In the genomic region with DNA sequence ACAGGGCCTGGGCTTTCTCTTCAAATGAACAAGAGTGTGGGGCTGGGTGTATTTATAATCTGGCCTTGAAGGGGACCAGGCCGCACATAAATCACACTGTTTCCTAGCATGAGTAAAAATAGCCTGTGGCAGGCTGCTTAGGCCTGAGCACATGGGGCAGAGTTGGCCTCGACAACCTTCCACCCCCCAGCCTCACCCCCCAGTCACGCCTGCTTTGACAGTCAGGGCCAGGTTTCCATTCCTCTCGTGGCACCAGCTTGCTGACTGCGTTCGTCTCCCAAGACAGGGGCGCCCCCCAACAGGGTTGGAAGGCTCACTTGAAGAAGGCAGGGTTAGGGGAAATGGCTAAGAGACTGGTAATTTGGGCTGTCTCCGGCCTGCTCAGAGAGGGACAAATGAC, we compare ENCODE assay signal across 20 mouse cellular contexts. TPM values are rescaled to one million over a fixed set of nuclear protein-coding genes. Genes with fewer than 3 reads are reported as not detected.
DNase-seq lines count a peak whose midpoint lies in the region; ATAC-seq and TF ChIP-seq lines count a peak whose summit lies in the region.
"Had no signal": no experiment of that assay in that cellular context is flagged by ENCODE, and none has a peak within 500 bp of the region (broad histone marks: within the 10 kb centered on the region; RNA-seq: fewer than 3 reads in every experiment).

No protein-coding gene starts in this region.

- no peaks in the 10 kb centered on the region for H3K36me3 ChIP-seq in hindbrain, embryonic 10.5 days
- no peaks in the 10 kb centered on the region for H3K36me3 ChIP-seq in hindbrain, embryonic 11.5 days (ENCODE audit: control insufficient read depth, insufficient read depth, low read length)
- no peaks in the 10 kb centered on the region for H3K36me3 ChIP-seq in limb, embryonic 13.5 days
- no peaks in the 10 kb centered on the region for H3K36me3 ChIP-seq in lung, postnatal 0 days (ENCODE audit: insufficient read depth, low read length)
- H3K36me3 ChIP-seq: embryonic facial prominence, embryonic 15.5 days; midbrain, embryonic 12.5 days had no signal

- no peak overlapping the region for H3K9ac ChIP-seq in hindbrain, embryonic 11.5 days (ENCODE audit: low read depth, low read length)
- H3K9ac ChIP-seq in limb, embryonic 13.5 days, result no peak overlapping the region
- H3K9ac ChIP-seq in lung, postnatal 0 days (replicated peaks; ENCODE audit: low read depth), result no peak overlapping the region
- H3K9ac ChIP-seq: embryonic facial prominence, embryonic 15.5 days; midbrain, embryonic 12.5 days had no signal

- peak overlapping the region; percentile 30; the same call in 1 of the 2 replicates for H3K27ac ChIP-seq in hindbrain, embryonic 10.5 days
- no peak overlapping the region for H3K27ac ChIP-seq in hindbrain, embryonic 11.5 days (ENCODE audit: low read depth, low read length)
- H3K27ac ChIP-seq in limb, embryonic 13.5 days, result peak overlapping the region; percentile 52
- H3K27ac ChIP-seq in lung, postnatal 0 days (ENCODE audit: low read length), result no peak overlapping the region
- H3K27ac ChIP-seq: embryonic facial prominence, embryonic 15.5 days; midbrain, embryonic 12.5 days had no signal

- ATAC-seq in hindbrain, embryonic 11.5 days (ENCODE audit: low FRiP score), result no peak
- 0 out of 2 replicates have a peak, but pooled peaks have one; percentile 18 for ATAC-seq in limb, embryonic 13.5 days (ENCODE audit: low FRiP score, low read depth)
- no peak for ATAC-seq in lung, postnatal 0 days
- ATAC-seq: activated CD4-positive, CD25-positive, alpha-beta regulatory T cell, adult 4 months; Patski had no signal

- no peak for TF ChIP-seq CTCF in lung, postnatal 0 days (IDR thresholded peaks at IDR 0.05)

- 85% methylated on average over 8 of the region's 8 CpGs for WGBS in hindbrain, embryonic 10.5 days
- 79% methylated on average over 8 of the region's 8 CpGs for WGBS in hindbrain, embryonic 11.5 days
- WGBS in limb, embryonic 13.5 days, result 65% methylated on average over 8 of the region's 8 CpGs
- WGBS in lung, postnatal 0 days, result 66% methylated on average over 8 of the region's 8 CpGs

- no peak for TF ChIP-seq EP300 in lung, postnatal 0 days (IDR thresholded peaks at IDR 0.05)

- H3K4me2 ChIP-seq in hindbrain, embryonic 11.5 days (replicated peaks; ENCODE audit: low read depth, low read length), result no peak overlapping the region
- no peak overlapping the region for H3K4me2 ChIP-seq in limb, embryonic 13.5 days (replicated peaks)
- no peak overlapping the region for H3K4me2 ChIP-seq in lung, postnatal 0 days (replicated peaks; ENCODE audit: low read depth, low read length)
- H3K4me2 ChIP-seq: embryonic facial prominence, embryonic 15.5 days; midbrain, embryonic 12.5 days had no signal

- peaks cover 32% of the 10 kb centered on the region for H3K4me1 ChIP-seq in hindbrain, embryonic 10.5 days (replicated peaks)
- H3K4me1 ChIP-seq in hindbrain, embryonic 11.5 days (replicated peaks; ENCODE audit: control insufficient read depth, insufficient read depth, low read length), result no peaks in the 10 kb centered on the region
- H3K4me1 ChIP-seq in limb, embryonic 13.5 days, result peaks cover 27% of the 10 kb centered on the region
- no peaks in the 10 kb centered on the region; the same call in 1 of the 2 replicates for H3K4me1 ChIP-seq in lung, postnatal 0 days (ENCODE audit: insufficient read depth, low read depth, low read length)

- no peaks in the 10 kb centered on the region for H3K9me3 ChIP-seq in hindbrain, embryonic 10.5 days
- no peaks in the 10 kb centered on the region for H3K9me3 ChIP-seq in hindbrain, embryonic 11.5 days (ENCODE audit: control insufficient read depth, low read length)
- no peaks in the 10 kb centered on the region for H3K9me3 ChIP-seq in limb, embryonic 13.5 days
- no peaks in the 10 kb centered on the region for H3K9me3 ChIP-seq in lung, postnatal 0 days (ENCODE audit: low read length)
- H3K9me3 ChIP-seq: embryonic facial prominence, embryonic 15.5 days; midbrain, embryonic 12.5 days had no signal

- intact Hi-C loops in heart, postnatal 36 days (cut with DNase I), result no loop called here

- H3K4me3 ChIP-seq in hindbrain, embryonic 10.5 days, result no peak overlapping the region
- H3K4me3 ChIP-seq in hindbrain, embryonic 11.5 days (ENCODE audit: low read depth, low read length), result no peak overlapping the region
- no peak overlapping the region for H3K4me3 ChIP-seq in limb, embryonic 13.5 days
- H3K4me3 ChIP-seq in lung, postnatal 0 days (ENCODE audit: low read depth, low read length), result no peak overlapping the region
- H3K4me3 ChIP-seq: embryonic facial prominence, embryonic 15.5 days; midbrain, embryonic 12.5 days had no signal

- H3K27me3 ChIP-seq in hindbrain, embryonic 10.5 days (ENCODE audit: insufficient read depth, poor library complexity, severe bottlenecking), result peaks cover 5% of the 10 kb centered on the region; the same call in 1 of the 2 replicates
- no peaks in the 10 kb centered on the region for H3K27me3 ChIP-seq in hindbrain, embryonic 11.5 days (ENCODE audit: control insufficient read depth, insufficient read depth, low read length)
- no peaks in the 10 kb centered on the region for H3K27me3 ChIP-seq in limb, embryonic 13.5 days
- H3K27me3 ChIP-seq in lung, postnatal 0 days (replicated peaks; ENCODE audit: insufficient read depth, low read length), result no peaks in the 10 kb centered on the region
- H3K27me3 ChIP-seq: embryonic facial prominence, embryonic 15.5 days; midbrain, embryonic 12.5 days had no signal

- DNase-seq in heart, adult 11 months, result peak; percentile 88
- no peak for DNase-seq in heart, postnatal 36 days
- DNase-seq in hindbrain, embryonic 10.5 days (ENCODE audit: low spot score), result no peak
- no peak for DNase-seq in hindbrain, embryonic 11.5 days (ENCODE audit: low spot score)
- peak; percentile 55 to 78 for DNase-seq in adrenal gland, postnatal 36 days
- DNase-seq in lung, postnatal 0 days (ENCODE audit: low spot score), result no peak
- no peak for DNase-seq in spleen, postnatal 14 days (ENCODE audit: low spot score in 2 of 2)
- DNase-seq: cerebellum, adult 9-11 months; kidney, adult 8-10 months; kidney, postnatal 4 days; lung, adult 18-20 months; lung, postnatal 4 days; thymus, postnatal 36 days had no signal

RNA-seq across cellular contexts. Expression of a gene that starts 18.4 kb away (rescaled TPM):
- under 1 TPM; 0.73 to 0.75 TPM for total RNA-seq in heart, postnatal 36 days (2021)
- polyA plus RNA-seq in hindbrain, embryonic 10.5 days (2016; fragmentation: Nextera tagmentation; extraction: Ambion mirVana), result 9.8 and 12.1 TPM in 2 replicates
- polyA plus RNA-seq in hindbrain, embryonic 11.5 days (2014; fragmentation: Nextera tagmentation; extraction: Ambion mirVana), result 6.6 and 7.2 TPM in 2 replicates
- 1 to 10 TPM; 3.7 to 6.3 TPM for total RNA-seq in adrenal gland, postnatal 36 days (2021)
- 19.4 and 21.1 TPM in 2 replicates for polyA plus RNA-seq in limb, embryonic 13.5 days (2015; fragmentation: Nextera tagmentation; extraction: Ambion mirVana)
- 0.19 and 0.33 TPM in 2 replicates for polyA plus RNA-seq in lung, postnatal 0 days (2015; fragmentation: Nextera tagmentation; extraction: Ambion mirVana)
- total RNA-seq: liver, adult 2 months; neutrophil, adult 5-6 weeks had no signal
- polyA plus RNA-seq: activated CD4-positive, CD25-positive, alpha-beta regulatory T cell, adult 4 months had no signal

Comparison
In these comparisons a context has a peak if more than half of its experiments do, and no peak if none do; other contexts are left out.
1. DNase-seq: peak in heart, adult 11 months (single experiment) and adrenal gland, postnatal 36 days (2 of 2); none in heart, postnatal 36 days (0 of 2), hindbrain, embryonic 10.5 days (single experiment), hindbrain, embryonic 11.5 days (single experiment), lung, postnatal 0 days (single experiment) and spleen, postnatal 14 days (0 of 2).
2. H3K27ac ChIP-seq: peak in hindbrain, embryonic 10.5 days (single experiment) and limb, embryonic 13.5 days (single experiment); none in hindbrain, embryonic 11.5 days (single experiment) and lung, postnatal 0 days (single experiment).